Mouse (Mus musculus) stomach, postnatal 0 days (tissue): Measurements from ENCODE around the gene Fbxl17. TPM values are rescaled to one million over a fixed set of nuclear protein-coding genes. Genes with fewer than 3 reads are reported as not detected.

Source experiments
- ATAC-seq: fragments of 200-750 bp; cut with Nextera tagmentation; 2 replicates; pipeline ENCODE4 v1.8.0; 2017; ENCODE audit not compliant: low FRiP score, low TSS enrichment
- DNase-seq: peaks from one replicate; pipeline ENCODE4 v3.0.0-alpha.2; 2016; ENCODE audit warnings: low spot score
- H3K27ac ChIP-seq: fragments of 300-500 bp; sonication (generic); replicated peaks from 2 replicates; pipeline ENCODE4 v1.5.1; 2014; ENCODE audit warnings: mild to moderate bottlenecking, control low read depth
- H3K27me3 ChIP-seq: fragments of 300-500 bp; sonication (generic); 2 replicates; pipeline ENCODE4 v1.6.1; 2014; ENCODE audit warnings: low read length; ENCODE audit not compliant: control insufficient read depth, insufficient read depth
- H3K36me3 ChIP-seq: fragments of 300-500 bp; sonication (generic); 2 replicates; pipeline ENCODE4 v1.6.1; 2014; ENCODE audit warnings: low read length, mixed read lengths; ENCODE audit not compliant: control insufficient read depth, insufficient read depth
- H3K4me1 ChIP-seq: fragments of 300-500 bp; sonication (generic); replicated peaks from 2 replicates; pipeline ENCODE4 v1.6.1; 2014; ENCODE audit warnings: antibody characterized with exemption; ENCODE audit not compliant: control insufficient read depth, insufficient read depth
- H3K4me2 ChIP-seq: fragments of 300-500 bp; sonication (generic); replicated peaks from 2 replicates; pipeline ENCODE4 v1.6.1; 2014; ENCODE audit warnings: low read depth, mild to moderate bottlenecking, control low read depth, moderate library complexity
- H3K4me3 ChIP-seq: fragments of 300-500 bp; sonication (generic); 2 replicates; pipeline ENCODE4 v1.5.1; 2014; ENCODE audit warnings: low read depth, low read length, control low read depth
- H3K9ac ChIP-seq: fragments of 300-500 bp; sonication (generic); 2 replicates; pipeline ENCODE4 v1.6.1; 2014; ENCODE audit warnings: mild to moderate bottlenecking, low read length, control low read depth, mixed read lengths
- H3K9me3 ChIP-seq: fragments of 300-500 bp; sonication (generic); 2 replicates; pipeline ENCODE4 v1.6.1; 2016; ENCODE audit warnings: low read length; ENCODE audit not compliant: control insufficient read depth
- CTCF ChIP-seq: IDR thresholded peaks from 2 replicates; pipeline ENCODE4 v1.5.1; 2016; ENCODE audit warnings: antibody characterized with exemption, low read depth, mild to moderate bottlenecking, moderate library complexity
- EP300 ChIP-seq: optimal IDR thresholded peaks from 2 replicates; pipeline ENCODE3; 2016; ENCODE audit warnings: antibody characterized with exemption
- WGBS: fragments of 180-500 bp; shearing (Covaris S2); extraction: QIAGEN DNeasy Blood & Tissue Kit; methylation state at CpG from one replicate; pipeline ENCODE4 v1.1.7; 2014; 5-methylcytosine and 5-hydroxymethylcytosine counted together
- polyA plus RNA-seq: library from polyadenylated mRNA; unstranded; fragments of >200 nt; fragmentation: Nextera tagmentation; extraction: Ambion mirVana; gene quantifications from 2 replicates; pipeline ENCODE4 v1.2.1, GENCODE M21; 2015

Fbxl17 gene
- polyA plus RNA-seq, 1 experiment from 2014 or later: 3.6 TPM

GRCm38 (mm10) chr17:63246144-63246619 is 253.6 kb downstream of the Fbxl17 start:
- no peak overlapping the region for H3K9ac ChIP-seq
- 39% methylated on average over 7 of the region's 7 CpGs for WGBS
- no peaks in the 10 kb centered on the region for H3K36me3 ChIP-seq
- no peak overlapping the region for H3K27ac ChIP-seq
- no peak for TF ChIP-seq CTCF
- TF ChIP-seq EP300: no peak
- no peaks in the 10 kb centered on the region for H3K4me1 ChIP-seq
- peak; percentile 28 for DNase-seq
- H3K4me3 ChIP-seq: no peak overlapping the region
- H3K9me3 ChIP-seq: no peaks in the 10 kb centered on the region
- ATAC-seq: peak; percentile 51; the same call in 1 of the 2 replicates
- no peaks in the 10 kb centered on the region for H3K27me3 ChIP-seq
- H3K4me2 ChIP-seq: no peak overlapping the region

DNA sequence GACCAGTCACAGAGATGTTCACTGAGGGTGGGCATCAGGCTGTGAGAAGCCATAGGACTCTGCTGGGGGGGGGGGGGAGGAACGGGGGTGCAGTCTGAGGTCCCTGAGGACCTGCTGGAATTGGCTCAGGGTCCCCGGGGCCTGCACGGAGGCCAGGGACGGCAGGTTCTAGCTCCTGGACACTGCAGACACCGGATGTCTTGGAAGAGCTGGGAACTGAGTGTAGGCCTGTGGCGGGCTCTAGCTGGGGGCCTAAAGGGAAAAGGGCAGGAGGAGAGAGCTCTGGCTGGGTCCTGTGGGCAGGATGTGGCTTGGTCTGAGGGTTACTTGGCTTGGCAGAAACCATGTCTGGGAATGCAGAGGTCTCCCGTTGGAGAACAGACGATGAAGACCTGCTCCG is 254.3 kb downstream of the Fbxl17 start:
- H3K9me3 ChIP-seq: no peaks in the 10 kb centered on the region
- H3K4me3 ChIP-seq: no peak overlapping the region
- H3K4me2 ChIP-seq: no peak overlapping the region
- no peak overlapping the region for H3K9ac ChIP-seq
- 92% methylated on average over 9 of the region's 9 CpGs for WGBS
- H3K27me3 ChIP-seq: no peaks in the 10 kb centered on the region
- no peak for ATAC-seq
- DNase-seq: no peak
- TF ChIP-seq EP300 (no peak), CTCF (no peak)
- H3K36me3 ChIP-seq: no peaks in the 10 kb centered on the region
- H3K27ac ChIP-seq: no peak overlapping the region
- no peaks in the 10 kb centered on the region for H3K4me1 ChIP-seq

DNA sequence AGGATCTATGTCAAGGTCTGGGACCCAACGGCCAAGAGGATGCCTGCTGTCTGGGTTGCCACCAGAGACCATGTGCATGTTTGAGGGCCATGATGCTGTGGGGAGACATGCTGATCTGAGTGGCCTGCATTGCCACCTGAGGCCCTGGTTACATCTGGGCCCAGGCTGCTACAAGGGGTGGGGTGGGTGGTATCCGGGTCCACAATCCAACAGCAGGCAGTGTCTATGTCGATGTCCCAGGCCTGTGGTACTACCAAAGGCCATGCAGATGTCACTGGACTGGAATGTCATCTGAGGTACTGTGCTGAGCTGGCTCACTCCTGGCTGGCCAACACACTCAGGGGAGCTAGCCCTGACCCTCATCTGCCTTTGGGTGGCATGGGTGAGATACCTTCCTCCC is 257.1 kb downstream of the Fbxl17 start:
- H3K4me2 ChIP-seq: no peak overlapping the region
- no peak for DNase-seq
- no peaks in the 10 kb centered on the region for H3K4me1 ChIP-seq
- H3K27me3 ChIP-seq: no peaks in the 10 kb centered on the region
- no peaks in the 10 kb centered on the region for H3K9me3 ChIP-seq
- TF ChIP-seq EP300 (no peak), CTCF (no peak)
- H3K27ac ChIP-seq: no peak overlapping the region
- ATAC-seq: no peak
- no peak overlapping the region for H3K9ac ChIP-seq
- H3K4me3 ChIP-seq: no peak overlapping the region
- H3K36me3 ChIP-seq: no peaks in the 10 kb centered on the region
- 96% methylated on average over 3 of the region's 3 CpGs for WGBS

GRCm38 (mm10) chr17:63240731-63241106 is 259.1 kb downstream of the Fbxl17 start:
- ATAC-seq (no peak), DNase-seq (no peak)
- Histone ChIP-seq H3K9me3 (no peaks in the 10 kb centered on the region), H3K27ac (no peak overlapping the region), H3K9ac (no peak overlapping the region), H3K4me1 (no peaks in the 10 kb centered on the region), H3K4me3 (no peak overlapping the region), H3K36me3 (no peaks in the 10 kb centered on the region), H3K4me2 (no peak overlapping the region), H3K27me3 (no peaks in the 10 kb centered on the region)
- TF ChIP-seq EP300 (no peak), CTCF (no peak)
- WGBS: 83% methylated on average over 5 of the region's 5 CpGs

DNA sequence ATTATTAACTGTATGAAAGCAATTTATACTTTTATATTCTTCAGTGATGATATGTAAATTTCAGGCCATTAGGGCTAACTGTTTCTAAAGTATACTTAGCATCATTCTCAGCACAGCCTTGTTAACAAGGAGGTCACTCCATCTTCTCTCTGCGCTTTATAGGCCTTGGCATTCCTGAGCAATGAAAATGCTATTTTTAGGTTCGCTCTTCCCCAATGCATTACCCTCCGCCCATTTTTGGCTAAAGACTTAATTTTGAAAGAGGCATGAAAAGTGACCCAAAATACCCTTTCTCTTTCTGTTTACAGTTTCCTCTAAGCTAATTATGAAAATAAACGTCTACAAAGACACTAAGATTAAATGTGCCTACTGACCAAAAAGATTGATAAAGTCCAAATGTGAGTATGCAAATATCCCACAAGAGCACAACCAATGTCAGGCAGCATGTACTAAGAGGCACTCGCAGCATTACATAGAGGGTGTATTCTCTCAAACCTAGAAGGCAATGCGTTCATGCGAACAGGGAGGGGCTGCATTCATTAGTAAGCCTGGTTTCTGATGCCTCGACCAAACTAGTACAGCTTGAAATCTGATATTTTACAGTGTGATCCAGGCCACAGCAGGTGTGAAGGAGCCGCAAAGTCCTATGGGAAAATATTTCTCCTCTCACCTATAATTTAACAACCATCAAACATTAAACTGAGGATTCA is 259.6 kb downstream of the Fbxl17 start:
- Histone ChIP-seq H3K4me3 (no peak overlapping the region), H3K27me3 (no peaks in the 10 kb centered on the region), H3K9me3 (no peaks in the 10 kb centered on the region), H3K27ac (no peak overlapping the region), H3K4me1 (no peaks in the 10 kb centered on the region), H3K36me3 (no peaks in the 10 kb centered on the region), H3K9ac (no peak overlapping the region), H3K4me2 (no peak overlapping the region)
- 52% methylated on average over 9 of the region's 9 CpGs for WGBS
- no peak for TF ChIP-seq CTCF
- TF ChIP-seq EP300: no peak
- ATAC-seq: no peak
- no peak for DNase-seq

DNA sequence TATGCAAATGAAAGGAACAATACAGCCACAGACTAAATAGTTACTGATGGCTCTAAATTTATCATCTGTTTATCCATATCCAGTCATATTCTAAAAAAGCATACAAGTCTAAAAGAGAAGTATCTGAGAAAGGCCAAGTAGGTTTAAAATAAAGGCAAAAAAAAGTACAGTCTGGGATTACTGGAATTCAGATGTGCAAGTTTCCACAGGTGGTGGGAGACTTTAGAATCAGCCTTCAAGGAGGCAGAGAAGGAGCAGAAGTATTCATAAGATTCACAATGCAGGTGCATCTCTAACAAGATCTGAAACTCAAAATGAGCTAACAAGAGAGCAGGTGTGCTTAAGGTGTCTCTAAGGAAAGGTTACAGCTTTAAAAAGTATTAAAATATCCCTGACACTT is 263.0 kb downstream of the Fbxl17 start:
- Histone ChIP-seq H3K36me3 (no peaks in the 10 kb centered on the region), H3K9ac (no peak overlapping the region), H3K4me2 (no peak overlapping the region), H3K27ac (no peak overlapping the region), H3K4me3 (no peak overlapping the region), H3K4me1 (no peaks in the 10 kb centered on the region), H3K27me3 (no peaks in the 10 kb centered on the region), H3K9me3 (no peaks in the 10 kb centered on the region)
- DNase-seq (no peak), ATAC-seq (no peak)
- no peak for TF ChIP-seq CTCF
- TF ChIP-seq EP300: no peak
